Mouse (Mus musculus) right cerebral cortex, postnatal 36 days (tissue): ENCODE results near the gene Gm340.

ENCODE experiments used
- DNase-seq, 2 experiments: peaks; one replicate each; pipeline ENCODE4 v3.0.0; 2022; ENCODE audit warnings: low spot score in 2 of 2, mixed read lengths in 1 of 2

The Gm340 gene

DNA sequence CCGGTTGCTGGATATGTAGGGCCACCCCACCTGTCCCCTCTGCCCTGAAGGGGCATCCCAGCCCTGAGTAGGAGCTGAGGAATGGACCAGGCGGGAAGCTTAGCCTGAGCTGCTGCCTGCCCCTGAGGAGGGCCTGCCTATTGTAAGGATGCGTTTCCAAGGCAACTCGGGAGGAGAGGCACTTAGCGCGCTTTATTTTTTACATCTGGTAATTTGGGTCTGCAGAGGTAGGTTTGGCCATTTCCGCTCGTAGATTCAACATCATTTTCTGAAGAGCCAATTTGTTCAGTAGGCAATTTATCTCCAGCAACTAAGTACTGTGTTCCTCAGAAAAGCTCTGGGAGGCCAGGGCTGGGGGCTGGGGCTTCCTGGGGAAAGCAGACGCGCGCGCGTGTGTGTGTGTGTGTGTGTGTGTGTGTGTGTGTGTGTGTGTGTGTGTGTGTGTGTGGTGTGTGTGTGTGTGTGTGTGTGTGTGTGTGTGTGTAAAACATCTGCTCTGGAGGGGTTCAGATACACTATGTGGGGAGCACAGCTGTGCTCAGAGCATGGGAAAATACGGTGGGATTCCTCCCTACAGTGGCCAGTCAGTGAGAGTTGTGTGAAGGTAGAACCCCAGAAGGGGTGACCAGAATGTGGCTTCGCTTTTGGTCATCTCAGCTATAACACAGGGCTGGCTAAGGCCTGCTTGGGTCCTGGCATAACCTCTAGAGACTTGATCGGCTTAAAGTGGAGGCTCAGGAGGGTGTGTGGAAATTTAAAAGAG, 31.3 kb downstream of the Gm340 start:
- no peak for DNase-seq

DNA sequence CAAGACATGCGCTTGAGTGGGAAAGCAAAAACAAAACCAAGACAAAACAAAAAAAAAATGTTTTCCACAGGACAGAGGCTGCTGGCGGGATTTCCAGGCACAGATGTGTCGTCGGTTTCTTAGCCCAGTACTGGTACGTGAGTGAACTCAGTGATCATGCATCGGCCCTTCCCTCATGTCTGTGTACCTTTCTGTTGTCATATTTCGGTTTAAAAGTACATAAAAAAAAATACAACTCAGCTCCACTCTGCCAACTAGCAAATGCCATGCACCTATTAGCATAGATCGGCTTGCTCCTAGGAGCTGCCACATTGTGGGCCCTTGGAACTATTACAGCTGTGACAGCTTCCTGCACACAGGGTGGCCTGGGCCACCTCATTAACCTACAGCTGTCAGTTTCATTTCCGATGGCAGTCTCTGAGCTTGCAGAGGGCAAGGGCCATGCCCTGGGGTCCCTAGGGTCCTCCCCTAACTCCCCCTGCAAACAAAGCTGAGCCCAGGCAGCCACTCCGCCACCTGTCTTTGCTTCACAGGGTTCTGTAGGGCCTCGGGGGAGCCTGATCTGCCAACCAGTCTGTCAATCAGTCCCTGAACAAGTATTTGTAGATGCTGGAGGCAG, 33.5 kb downstream of the Gm340 start:
- DNase-seq, result no peak

DNA sequence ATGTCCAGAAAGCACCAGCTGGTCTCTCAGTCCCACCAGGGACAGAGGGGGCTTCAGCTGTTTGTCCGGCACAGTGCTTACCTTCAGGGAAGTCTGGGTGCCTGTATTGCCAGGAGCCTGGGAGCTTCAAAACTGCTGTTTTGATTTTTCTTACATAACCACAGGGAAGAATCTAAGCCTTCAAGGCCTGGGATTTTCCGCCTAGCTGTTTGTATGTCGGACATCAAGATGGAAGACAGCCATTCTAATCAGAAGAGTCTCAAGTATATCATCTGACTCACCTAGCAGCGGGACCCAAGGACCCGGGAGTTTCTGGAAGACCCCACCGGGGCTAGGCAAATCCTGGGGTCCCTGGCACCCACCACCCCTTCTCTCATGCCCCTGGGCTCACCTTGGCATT, 34.1 kb downstream of the Gm340 start:
- DNase-seq, result no peak

- DNase-seq, result no peak
Measured at GRCm38 (mm10) chr19:41617102-41617501, 34.9 kb downstream of the Gm340 start.

- no peak for DNase-seq
Measured at GRCm38 (mm10) chr19:41618153-41618657, 36.0 kb downstream of the Gm340 start.

DNA sequence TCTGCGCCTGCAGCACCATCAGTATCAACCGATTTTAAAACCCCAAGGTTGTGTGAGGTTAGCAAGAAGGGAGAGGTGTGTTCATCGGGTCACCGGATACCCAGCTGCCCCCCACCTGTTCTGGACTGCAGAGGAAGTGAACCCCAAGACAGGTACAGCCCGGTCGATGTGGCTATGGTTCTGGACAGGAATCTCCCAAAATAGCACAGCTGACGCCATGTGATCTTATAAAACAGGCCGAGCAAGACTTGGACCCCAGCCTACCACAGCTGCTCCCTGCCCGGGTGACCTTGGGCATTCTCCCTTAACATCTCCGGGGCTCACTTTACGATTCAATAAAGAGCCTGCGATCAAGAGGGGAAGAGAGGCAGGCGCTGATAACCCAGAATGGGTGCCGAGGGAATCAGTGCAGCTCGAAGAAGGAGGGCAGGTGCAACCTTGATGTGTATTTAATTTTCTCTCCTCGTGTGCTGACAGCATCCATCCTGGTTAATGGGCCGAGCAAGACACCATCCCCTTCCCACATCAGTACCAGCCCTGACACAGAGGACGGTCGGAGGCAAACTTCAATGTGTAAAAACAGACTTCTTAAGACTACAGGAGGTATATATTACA, 36.7 kb downstream of the Gm340 start:
- no peak for DNase-seq

DNA sequence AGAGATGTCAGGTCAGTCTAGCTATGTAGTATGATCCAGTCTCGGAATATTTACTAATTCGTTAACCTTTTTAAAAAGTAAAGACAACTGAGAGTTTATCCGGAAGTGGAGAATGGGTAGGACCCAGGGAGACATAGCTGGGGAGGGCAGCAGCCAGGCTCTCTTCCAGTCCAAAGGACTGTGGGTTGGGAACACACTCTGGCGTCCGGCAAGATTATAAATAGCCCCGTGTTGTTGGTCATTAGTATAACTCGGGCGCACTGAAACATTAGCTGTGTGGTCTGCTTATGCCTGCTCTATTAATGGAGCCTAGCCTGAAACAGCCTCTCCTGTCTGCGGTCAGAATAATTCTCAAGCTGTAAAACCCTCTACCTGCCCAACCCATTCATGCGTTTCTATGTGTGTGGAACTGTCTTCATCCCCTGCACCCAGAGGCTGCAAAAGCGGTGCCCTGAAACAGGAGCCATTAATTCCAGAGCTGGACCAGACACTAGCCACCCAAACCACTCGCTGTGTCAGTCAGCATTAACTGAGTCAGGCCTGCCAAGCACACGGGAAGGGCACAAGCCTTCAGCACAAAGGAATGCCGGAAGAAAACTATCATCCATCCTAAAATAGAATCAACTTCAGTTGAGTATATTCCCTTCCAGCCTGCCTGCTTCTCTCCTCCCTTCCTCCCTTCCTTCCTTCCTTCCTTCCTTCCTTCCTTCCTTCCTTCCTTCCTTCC, 38.4 kb downstream of the Gm340 start:
- no peak for DNase-seq

DNA sequence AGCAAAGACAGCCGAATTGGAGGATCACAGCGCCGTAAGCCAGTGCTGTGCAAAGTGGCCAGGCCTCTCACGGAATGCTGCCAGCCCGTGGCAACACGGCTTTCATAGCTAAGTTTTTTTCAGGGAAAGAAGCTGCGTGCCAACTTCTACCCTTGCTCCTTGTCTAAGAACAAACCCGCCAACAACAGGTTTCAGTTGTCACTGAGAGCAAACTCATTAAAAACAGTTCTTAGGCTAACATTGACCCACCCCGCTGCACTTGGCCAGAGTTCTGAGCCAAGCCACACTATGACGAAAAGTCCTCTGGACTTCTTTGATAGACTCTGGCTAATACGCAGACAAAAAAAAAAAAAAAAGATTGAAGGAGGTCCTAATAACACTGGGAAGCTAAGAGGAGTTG, 46.8 kb downstream of the Gm340 start:
- DNase-seq, result no peak

- peak in 1 of 2 experiments; percentile 29 for DNase-seq
Measured at GRCm38 (mm10) chr19:41629532-41629931, 47.4 kb downstream of the Gm340 start.

GRCm38 (mm10) chr19:41634099-41634498, 51.9 kb downstream of the Gm340 start:
- DNase-seq, result no peak

DNA sequence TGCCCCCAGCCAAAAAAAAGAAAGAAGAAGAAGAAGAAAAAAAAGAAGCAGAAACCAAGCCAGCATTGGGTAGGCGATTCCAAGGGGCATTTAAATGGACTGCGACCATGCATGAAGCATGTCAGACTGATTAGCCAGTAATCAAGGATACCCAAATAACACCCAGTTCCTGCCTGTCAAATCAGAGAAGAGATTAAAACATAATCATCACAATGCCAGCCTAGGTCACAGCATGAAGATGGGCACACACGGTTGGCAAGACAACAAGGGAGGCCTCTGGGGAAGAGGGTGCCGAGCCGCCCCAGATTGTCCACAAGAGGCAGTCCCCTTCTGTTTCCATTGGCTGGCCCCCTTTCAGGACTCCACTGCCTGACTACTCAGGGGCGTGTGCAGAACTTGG, 52.8 kb downstream of the Gm340 start:
- no peak for DNase-seq
